Mouse (Mus musculus) myocyte (in vitro differentiated cells): ENCODE data around the gene Usp7. TPM values are rescaled to one million over a fixed set of nuclear protein-coding genes. Genes with fewer than 3 reads are reported as not detected.

Experiments
- H3K27me3 ChIP-seq: one replicate; pipeline ENCODE4 v1.6.1; 2011; ENCODE audit not compliant: control insufficient read depth, insufficient read depth, insufficient read length
- H3K36me3 ChIP-seq: one replicate; pipeline ENCODE4 v1.6.1; 2011; ENCODE audit not compliant: control insufficient read depth, insufficient read depth
- H3K4me2 ChIP-seq: one replicate; pipeline ENCODE4 v1.6.1; 2011; ENCODE audit warnings: low read depth, control low read depth
- H3K4me3 ChIP-seq: one replicate; pipeline ENCODE4 v1.5.1; 2011; ENCODE audit warnings: mild to moderate bottlenecking, control low read depth, moderate library complexity
- H3K79me2 ChIP-seq: one replicate; pipeline ENCODE4 v1.6.1; 2011; ENCODE audit not compliant: control insufficient read depth, insufficient read depth
- H3ac ChIP-seq: one replicate; pipeline ENCODE4 v1.6.1; 2011; ENCODE audit not compliant: control insufficient read depth, insufficient read length
- CEBPB ChIP-seq: IDR thresholded peaks from 2 replicates; pipeline ENCODE4 v1.6.1; 2011; ENCODE audit warnings: mild to moderate bottlenecking, moderate library complexity; ENCODE audit not compliant: poor library complexity, insufficient read depth, severe bottlenecking
- E2F4 ChIP-seq: IDR thresholded peaks from one replicate; pipeline ENCODE4 v1.6.1; 2011; ENCODE audit warnings: mild to moderate bottlenecking, control low read depth, moderate library complexity; ENCODE audit not compliant: insufficient read depth
- MAX ChIP-seq: IDR thresholded peaks from one replicate; pipeline ENCODE4 v1.6.1; 2011; ENCODE audit warnings: low read depth, mild to moderate bottlenecking, control low read depth
- MYOD1 ChIP-seq, 3 experiments: IDR thresholded peaks; one replicate each; pipeline ENCODE4 v1.6.1; 2011; ENCODE audit warnings: control low read depth in 2 of 3, low read depth in 2 of 3, mild to moderate bottlenecking in 2 of 3, moderate library complexity in 1 of 3; ENCODE audit not compliant: insufficient read length in 2 of 3, control insufficient read depth in 1 of 3
- MYOG ChIP-seq, 3 experiments: IDR thresholded peaks; one replicate each; pipeline ENCODE4 v1.6.1; 2011; ENCODE audit warnings: control low read depth in 2 of 3, low read depth in 2 of 3, mild to moderate bottlenecking in 2 of 3; ENCODE audit not compliant: insufficient read length in 2 of 3, control insufficient read depth in 1 of 3, insufficient read depth in 1 of 3
- POLR2A ChIP-seq: IDR thresholded peaks from one replicate; pipeline ENCODE4 v1.6.1; 2011; ENCODE audit warnings: low read depth, mild to moderate bottlenecking, control low read depth, moderate library complexity; ENCODE audit not compliant: insufficient read length
- POLR2AphosphoS2 ChIP-seq: IDR thresholded peaks from one replicate; pipeline ENCODE4 v1.6.1; 2011; ENCODE audit warnings: low read depth, control low read depth; ENCODE audit not compliant: insufficient read length
- REST ChIP-seq: IDR thresholded peaks from one replicate; pipeline ENCODE4 v1.6.1; 2011; ENCODE audit warnings: mild to moderate bottlenecking, control low read depth, moderate library complexity; ENCODE audit not compliant: insufficient read depth, insufficient read length
- SRF ChIP-seq: IDR thresholded peaks from one replicate; pipeline ENCODE4 v1.6.1; 2011; ENCODE audit warnings: low read depth; ENCODE audit not compliant: control insufficient read depth, insufficient read length
- TCF12 ChIP-seq: IDR thresholded peaks from one replicate; pipeline ENCODE4 v1.6.1; 2011; ENCODE audit warnings: mild to moderate bottlenecking, control low read depth; ENCODE audit not compliant: poor library complexity, insufficient read depth, severe bottlenecking
- TCF3 ChIP-seq: IDR thresholded peaks from one replicate; pipeline ENCODE4 v1.6.1; 2011; ENCODE audit warnings: low read depth, control low read depth; ENCODE audit not compliant: insufficient read length
- USF1 ChIP-seq: IDR thresholded peaks from one replicate; pipeline ENCODE4 v1.6.1; 2011; ENCODE audit warnings: low read depth, mild to moderate bottlenecking, control low read depth, moderate library complexity
- polyA plus RNA-seq: library from polyadenylated mRNA; unstranded; fragments of >200 nt; fragmentation: generic; extraction: Trizol; gene quantifications from one replicate; pipeline ENCODE4 v1.2.1, GENCODE M21; 2012; ENCODE audit warnings: missing spikeins

Gene Usp7
- polyA plus RNA-seq, 1 experiment = 24.0 TPM

GRCm38 (mm10) chr16:8670041-8671035, 121.8 kb downstream of the Usp7 start:
- H3K79me2 ChIP-seq = peaks cover 59% of the 10 kb centered on the region
- peak overlapping the region; percentile 95 for H3K4me2 ChIP-seq
- H3K4me3 ChIP-seq = peak overlapping the region; percentile 65
- no peaks in the 10 kb centered on the region for H3K36me3 ChIP-seq
- TF ChIP-seq POLR2A = peak; percentile 44
- no peak for TF ChIP-seq SRF
- no peaks in the 10 kb centered on the region for H3K27me3 ChIP-seq
- peak overlapping the region; percentile 38 for H3ac ChIP-seq

GRCm38 (mm10) chr16:8669432-8669831, 122.7 kb downstream of the Usp7 start:
- Histone ChIP-seq H3K79me2 (peaks cover 68% of the 10 kb centered on the region), H3K4me2 (peak overlapping the region; percentile 95), H3K36me3 (no peaks in the 10 kb centered on the region), H3ac (no peak overlapping the region), H3K27me3 (no peaks in the 10 kb centered on the region), H3K4me3 (peak overlapping the region; percentile 65)
- TF ChIP-seq TCF12 (no peak), POLR2AphosphoS2 (no peak)

- Histone ChIP-seq H3K27me3 (no peaks in the 10 kb centered on the region), H3K4me3 (peak overlapping the region; percentile 11), H3K36me3 (no peaks in the 10 kb centered on the region), H3K79me2 (peaks cover 78% of the 10 kb centered on the region), H3ac (no peak overlapping the region), H3K4me2 (peak overlapping the region; percentile 95)
- TF ChIP-seq POLR2A (no peak), POLR2AphosphoS2 (no peak), MAX (no peak), SRF (no peak), MYOG (IDR thresholded peaks at IDR 0.05; ENCODE audit: control insufficient read depth in 1 of 3, insufficient read depth in 1 of 3, insufficient read length in 2 of 3, low read depth in 2 of 3) (no peak), CEBPB (no peak), E2F4 (no peak), REST (no peak), TCF12 (no peak), TCF3 (no peak), MYOD1 (IDR thresholded peaks at IDR 0.05; ENCODE audit: control insufficient read depth in 1 of 3, insufficient read length in 2 of 3, low read depth in 2 of 3) (no peak), USF1 (no peak)
Observed at GRCm38 (mm10) chr16:8668386-8668785, 123.7 kb downstream of the Usp7 start.

GRCm38 (mm10) chr16:8667814-8668213, 124.3 kb downstream of the Usp7 start:
- no peak for TF ChIP-seq TCF3
- no peak for TF ChIP-seq SRF
- no peak for TF ChIP-seq TCF12
- TF ChIP-seq REST = no peak
- TF ChIP-seq POLR2A = peak; percentile 62
- TF ChIP-seq CEBPB = no peak
- TF ChIP-seq MYOD1 (IDR thresholded peaks at IDR 0.05; ENCODE audit: control insufficient read depth in 1 of 3, insufficient read length in 2 of 3, low read depth in 2 of 3) = no peak
- no peak for TF ChIP-seq USF1
- TF ChIP-seq MAX = no peak
- no peak for TF ChIP-seq MYOG (IDR thresholded peaks at IDR 0.05; ENCODE audit: control insufficient read depth in 1 of 3, insufficient read depth in 1 of 3, insufficient read length in 2 of 3, low read depth in 2 of 3)
- peak; percentile 80 for TF ChIP-seq POLR2AphosphoS2
- TF ChIP-seq E2F4 = no peak
- H3K4me3 ChIP-seq = peak overlapping the region; percentile 11
- no peaks in the 10 kb centered on the region for H3K36me3 ChIP-seq
- H3K79me2 ChIP-seq = peaks cover 78% of the 10 kb centered on the region
- H3ac ChIP-seq = no peak overlapping the region
- no peaks in the 10 kb centered on the region for H3K27me3 ChIP-seq
- peak overlapping the region; percentile 95 for H3K4me2 ChIP-seq

GRCm38 (mm10) chr16:8667261-8667660, 124.8 kb downstream of the Usp7 start:
- Histone ChIP-seq H3K79me2 (peaks cover 78% of the 10 kb centered on the region), H3K4me3 (peak overlapping the region; percentile 11), H3K27me3 (no peaks in the 10 kb centered on the region), H3K36me3 (no peaks in the 10 kb centered on the region), H3ac (no peak overlapping the region), H3K4me2 (peak overlapping the region; percentile 95)
- TF ChIP-seq MYOG (IDR thresholded peaks at IDR 0.05; ENCODE audit: control insufficient read depth in 1 of 3, insufficient read depth in 1 of 3, insufficient read length in 2 of 3, low read depth in 2 of 3) (no peak), CEBPB (peak; percentile 83), POLR2A (peak; percentile 56), POLR2AphosphoS2 (peak; percentile 88), MYOD1 (IDR thresholded peaks at IDR 0.05; ENCODE audit: control insufficient read depth in 1 of 3, insufficient read length in 2 of 3, low read depth in 2 of 3) (no peak), E2F4 (no peak), MAX (no peak), TCF12 (no peak), TCF3 (no peak), REST (no peak)
